Mouse (Mus musculus) retina, embryonic 14.5 days (tissue): ENCODE measurements around the gene Sipa1l1.

ENCODE experiments used
- DNase-seq: peaks from one replicate; pipeline ENCODE4 v3.0.0-alpha.2; 2015; ENCODE audit warnings: low spot score

Gene Sipa1l1

DNA sequence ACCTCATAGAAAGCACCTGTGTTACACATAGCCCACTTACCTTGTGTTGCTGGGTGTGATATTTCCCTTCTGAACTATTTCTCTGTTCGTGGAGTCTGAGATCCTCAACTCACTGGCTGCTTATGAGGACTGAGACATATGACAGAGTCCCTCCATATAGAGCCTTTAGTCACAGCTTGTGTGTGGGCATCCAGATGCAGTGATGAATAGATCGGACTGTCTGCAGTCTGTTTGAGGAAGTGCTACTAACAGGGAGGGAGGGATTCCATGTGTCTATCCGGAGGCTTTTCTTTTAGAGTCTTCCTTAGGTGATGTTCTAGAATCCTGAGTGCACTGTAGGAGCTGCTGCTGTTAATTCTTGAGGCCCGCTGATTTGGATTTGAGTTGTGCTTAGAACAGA is 165.4 kb downstream of the Sipa1l1 start:
- DNase-seq = no peak

DNA sequence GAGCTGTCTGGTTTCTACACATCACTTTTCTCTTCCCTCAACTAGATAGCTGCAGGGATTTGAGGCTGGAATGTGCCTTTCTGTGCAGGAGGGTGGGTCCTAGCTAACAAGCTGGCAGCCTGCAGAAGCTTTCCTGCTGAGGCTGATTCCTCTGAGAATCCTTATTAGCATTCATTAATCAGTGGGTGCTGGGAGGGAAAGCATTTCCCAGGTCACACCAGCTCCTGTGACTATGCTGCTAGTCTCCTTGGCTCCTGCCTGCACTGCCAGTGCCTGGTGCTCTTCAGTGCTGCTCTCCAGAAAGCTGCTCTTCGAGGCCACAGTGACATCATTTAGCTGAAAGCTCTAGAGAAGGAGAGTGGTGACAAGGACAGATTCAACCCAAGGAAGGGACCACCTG is 166.0 kb downstream of the Sipa1l1 start:
- DNase-seq = peak; percentile 75

DNA sequence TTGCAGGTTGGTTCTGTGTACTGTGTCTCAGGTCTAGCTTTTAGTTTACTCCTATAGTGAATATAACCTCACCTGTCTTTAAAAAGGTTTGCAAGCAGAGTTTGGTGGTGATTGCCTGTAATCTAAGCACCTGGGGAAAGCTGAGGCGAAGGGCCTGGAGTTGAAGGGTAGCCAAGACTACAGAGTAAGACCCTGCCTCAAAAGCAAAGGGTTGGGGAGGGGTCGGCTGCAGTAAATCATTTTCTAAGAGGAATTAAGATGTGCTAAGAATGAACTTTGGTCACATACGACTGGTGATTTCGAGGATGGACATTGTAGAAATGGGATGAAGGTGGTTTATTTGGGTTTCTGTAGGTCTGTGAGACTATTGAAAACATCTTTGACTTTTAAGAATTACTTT is 169.4 kb downstream of the Sipa1l1 start:
- DNase-seq = no peak

DNA sequence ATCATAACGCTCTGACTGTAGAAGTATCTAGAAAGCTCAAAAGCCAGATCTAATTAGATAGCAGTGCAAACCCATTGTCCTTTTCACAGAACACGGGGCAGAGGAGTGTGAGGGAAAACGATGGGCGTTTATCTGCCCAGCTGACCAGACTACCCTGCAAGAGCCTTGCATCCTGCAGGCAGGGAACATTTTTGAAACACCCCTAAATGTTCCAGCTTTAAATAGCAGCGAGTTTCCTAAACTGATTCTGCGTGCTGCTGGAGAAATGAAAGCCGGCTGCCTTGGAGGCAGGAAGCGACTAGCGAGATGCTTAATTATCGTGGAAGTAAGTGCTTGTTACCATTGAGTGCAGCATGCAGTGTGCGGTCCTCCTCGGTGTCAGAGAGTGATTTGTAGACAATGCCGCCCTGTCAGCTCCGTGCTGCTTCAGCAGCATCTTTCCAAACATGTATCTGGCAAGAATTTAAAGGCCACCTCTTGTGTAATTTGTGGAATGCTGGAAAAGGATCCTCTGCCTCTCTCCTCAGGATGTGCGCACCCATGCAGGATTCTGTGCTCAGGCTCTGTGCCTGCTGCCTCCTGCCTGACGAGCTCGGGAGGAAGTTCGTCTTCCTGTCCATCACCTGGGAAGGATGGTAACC is 170.2 kb downstream of the Sipa1l1 start:
- DNase-seq = peak; percentile 50

DNA sequence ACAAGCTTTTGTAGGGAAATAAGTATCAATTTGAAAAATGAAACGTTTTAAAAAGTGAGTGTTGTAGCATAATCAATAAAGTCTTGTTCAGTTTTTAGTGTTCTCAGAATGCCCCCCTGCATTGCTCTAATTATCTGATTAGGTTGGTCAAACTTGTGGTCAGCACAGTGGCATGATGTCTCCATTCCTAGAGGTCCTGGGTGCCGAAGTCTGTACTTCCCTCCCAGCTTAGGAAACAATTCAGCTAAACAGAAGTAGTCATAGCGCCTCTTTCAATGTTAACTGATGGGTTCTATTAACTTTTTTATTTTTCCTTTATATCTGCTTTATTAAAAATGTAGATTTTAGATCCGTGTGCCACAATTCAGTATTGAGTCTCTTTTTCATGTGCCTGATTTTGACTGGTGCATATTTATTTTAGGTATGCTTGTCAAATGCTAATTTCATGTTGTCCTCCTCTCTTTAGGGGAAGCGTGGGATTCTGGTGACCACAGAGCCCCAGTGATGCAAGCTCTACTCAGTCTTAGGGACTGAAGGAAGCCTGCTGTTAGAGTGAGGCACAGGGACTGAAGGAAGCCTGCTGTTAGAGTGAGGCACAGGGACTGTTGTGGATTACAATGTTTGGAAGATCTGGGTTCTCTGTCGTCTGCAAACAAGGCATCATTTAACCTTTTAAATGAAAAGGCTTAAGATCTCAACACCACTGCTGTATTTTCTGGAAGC is 171.2 kb downstream of the Sipa1l1 start:
- DNase-seq = no peak

DNA sequence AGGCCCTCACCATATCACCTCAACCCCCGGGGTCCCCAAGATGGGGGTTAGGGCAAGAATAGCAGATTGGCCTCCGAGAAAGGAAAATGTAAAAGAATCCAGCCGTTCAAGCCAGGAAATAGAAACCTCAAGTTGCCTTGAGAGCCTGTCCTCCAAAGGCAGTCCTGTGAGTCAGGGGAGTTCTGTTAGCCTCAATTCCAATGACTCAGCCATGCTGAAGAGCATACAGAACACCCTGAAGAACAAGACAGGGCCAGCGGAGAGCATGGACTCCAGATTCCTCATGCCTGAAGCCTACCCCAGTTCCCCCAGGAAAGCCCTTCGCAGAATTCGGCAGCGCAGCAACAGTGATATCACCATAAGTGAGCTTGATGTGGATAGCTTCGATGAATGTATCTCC is 172.1 kb downstream of the Sipa1l1 start:
- DNase-seq = no peak

GRCm38 (mm10) chr12:82341696-82342095 is 172.6 kb downstream of the Sipa1l1 start:
- no peak for DNase-seq

GRCm38 (mm10) chr12:82350082-82350481 is 181.0 kb downstream of the Sipa1l1 start:
- DNase-seq = no peak

GRCm38 (mm10) chr12:82350891-82351290 is 181.8 kb downstream of the Sipa1l1 start:
- DNase-seq = no peak

DNA sequence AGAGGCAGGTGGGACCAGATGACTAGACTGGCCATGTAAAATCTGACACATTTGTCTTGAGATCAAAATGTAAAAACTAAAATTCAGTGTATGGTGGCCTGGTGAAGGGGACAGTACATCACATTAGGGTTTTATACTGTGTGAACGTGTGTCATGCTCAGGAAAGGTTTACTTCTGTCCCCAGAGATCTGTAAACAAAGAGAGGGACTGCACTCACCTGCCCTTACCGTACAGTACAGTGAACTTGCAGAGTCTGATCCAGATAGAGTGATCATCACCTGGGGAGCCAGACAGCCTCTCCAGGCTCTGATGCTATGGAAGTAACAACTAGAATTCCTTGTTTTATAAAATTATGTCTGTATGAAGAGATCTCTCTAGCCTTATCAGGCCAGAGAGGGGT is 184.5 kb downstream of the Sipa1l1 start:
- DNase-seq = no peak

GRCm38 (mm10) chr12:82355419-82356149 is 186.5 kb downstream of the Sipa1l1 start:
- no peak for DNase-seq

DNA sequence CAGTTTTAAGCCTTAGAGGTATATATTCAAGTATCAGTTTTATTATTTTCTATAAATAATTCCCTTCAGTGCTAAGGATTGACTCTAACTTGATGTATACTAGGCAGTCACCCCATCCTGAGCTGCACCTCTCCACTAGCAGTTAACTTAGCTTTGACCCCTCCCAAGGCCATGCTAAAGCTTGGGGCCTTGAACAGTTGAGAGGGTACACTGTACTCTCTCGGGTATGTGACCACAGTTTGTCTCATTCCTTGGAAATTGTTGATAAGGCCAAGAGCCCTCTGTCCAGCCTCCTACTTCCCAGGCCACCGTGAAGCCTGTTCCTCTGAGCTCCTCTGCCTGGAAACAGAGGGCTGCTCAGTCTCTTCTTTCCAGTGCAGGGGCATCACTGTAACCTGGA is 187.4 kb downstream of the Sipa1l1 start:
- no peak for DNase-seq

DNA sequence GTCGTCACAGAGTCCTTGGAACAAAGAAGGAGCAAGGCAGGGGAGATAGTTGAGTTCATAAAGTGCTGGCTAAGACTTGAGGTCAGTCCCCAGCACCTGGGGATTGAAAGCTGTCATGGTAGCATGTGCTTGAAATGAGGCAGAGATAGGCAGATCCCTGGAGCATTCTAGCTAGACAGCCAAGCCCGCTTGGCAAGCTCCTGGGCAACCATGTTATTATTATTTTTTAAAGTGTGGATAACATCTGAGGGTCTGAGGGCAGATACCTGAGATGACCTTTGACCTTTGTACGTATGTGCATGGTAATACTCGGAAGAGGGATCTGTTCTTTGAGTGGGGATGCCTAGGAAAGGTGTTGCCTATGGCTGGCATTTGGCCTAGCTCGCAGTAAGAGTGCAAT is 188.3 kb downstream of the Sipa1l1 start:
- no peak for DNase-seq

DNA sequence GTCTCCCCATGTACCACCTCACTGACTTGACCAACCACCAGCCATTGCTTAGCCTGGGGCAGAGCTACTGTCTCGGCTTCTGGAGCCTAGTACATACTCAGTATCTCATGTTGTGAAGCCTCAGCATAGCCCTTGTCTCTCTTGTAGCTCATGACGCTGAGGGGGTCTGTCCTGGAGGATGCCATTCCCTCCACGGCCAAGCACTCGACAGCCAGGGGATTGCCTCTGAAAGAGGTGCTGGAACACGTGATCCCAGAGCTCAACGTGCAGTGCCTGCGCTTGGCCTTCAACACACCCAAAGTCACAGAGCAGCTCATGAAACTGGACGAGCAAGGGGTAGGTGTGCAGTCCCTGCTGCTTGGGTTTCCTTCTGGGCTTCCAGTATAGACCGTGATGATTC is 193.7 kb downstream of the Sipa1l1 start:
- DNase-seq = no peak

DNA sequence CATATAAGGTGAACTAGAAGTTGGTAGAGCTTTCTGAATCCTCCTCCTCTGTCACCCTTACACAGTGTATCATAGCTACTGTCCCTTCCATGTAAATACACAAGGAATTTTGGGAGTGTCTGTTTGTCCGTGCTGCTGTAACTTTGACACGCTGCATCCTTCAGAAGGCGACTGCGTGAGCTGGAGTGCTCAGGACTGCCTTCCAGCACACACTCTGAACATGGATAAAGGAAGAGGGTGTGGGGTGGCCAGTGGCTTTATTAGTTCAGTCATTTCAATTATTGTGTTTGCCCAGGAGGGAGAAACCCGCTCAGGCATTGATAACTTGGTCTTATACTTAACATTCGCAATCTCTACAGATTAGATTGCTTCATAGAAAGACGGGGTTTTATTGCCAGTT is 195.1 kb downstream of the Sipa1l1 start:
- no peak for DNase-seq

DNA sequence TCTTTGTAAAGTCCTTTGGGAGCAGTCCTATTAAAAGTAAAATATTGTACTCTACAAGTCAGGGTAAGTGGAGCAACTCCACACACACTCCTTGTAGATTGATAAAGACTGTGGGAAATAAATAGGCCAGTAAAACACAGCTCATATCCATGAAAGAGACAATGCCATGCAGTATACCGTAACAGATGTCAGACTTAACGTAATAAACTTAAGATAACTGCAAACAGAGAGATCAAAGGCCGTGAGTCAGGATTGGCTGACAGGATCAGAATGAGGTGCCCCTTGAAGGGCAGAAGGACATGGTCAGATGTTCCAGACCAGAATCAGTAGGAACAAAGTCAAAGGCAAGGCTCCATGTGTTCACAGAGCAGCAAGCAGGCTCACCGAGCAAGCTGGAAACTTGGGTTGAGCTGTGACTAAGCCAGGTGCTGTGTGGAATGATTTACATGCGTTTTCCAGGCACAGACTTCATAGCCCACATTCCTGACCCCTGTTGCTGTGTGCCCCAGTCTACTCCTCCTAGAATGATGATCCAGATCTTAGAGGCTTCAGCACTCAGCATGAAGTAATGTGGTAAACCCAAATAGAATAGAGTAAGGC is 196.3 kb downstream of the Sipa1l1 start:
- DNase-seq = no peak

DNA sequence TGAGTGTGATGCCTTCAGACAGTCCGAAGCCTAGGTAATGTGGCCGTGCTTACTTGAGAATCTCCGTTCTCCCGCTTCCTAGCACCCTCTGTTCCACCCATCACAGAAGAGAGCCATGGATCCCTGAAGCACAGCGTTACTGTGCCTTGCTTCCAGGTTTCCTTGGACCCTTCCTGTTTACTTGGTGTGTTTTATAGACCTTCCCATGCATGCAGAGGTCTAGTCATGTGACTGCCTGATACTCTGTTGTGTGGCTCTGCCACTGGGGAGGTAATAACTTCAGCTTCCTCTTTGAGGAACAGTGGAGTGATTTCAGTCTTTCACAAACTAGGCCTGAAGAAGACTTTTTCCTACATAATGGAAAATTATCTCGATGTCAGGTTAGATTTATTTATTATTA is 197.6 kb downstream of the Sipa1l1 start:
- DNase-seq = no peak

DNA sequence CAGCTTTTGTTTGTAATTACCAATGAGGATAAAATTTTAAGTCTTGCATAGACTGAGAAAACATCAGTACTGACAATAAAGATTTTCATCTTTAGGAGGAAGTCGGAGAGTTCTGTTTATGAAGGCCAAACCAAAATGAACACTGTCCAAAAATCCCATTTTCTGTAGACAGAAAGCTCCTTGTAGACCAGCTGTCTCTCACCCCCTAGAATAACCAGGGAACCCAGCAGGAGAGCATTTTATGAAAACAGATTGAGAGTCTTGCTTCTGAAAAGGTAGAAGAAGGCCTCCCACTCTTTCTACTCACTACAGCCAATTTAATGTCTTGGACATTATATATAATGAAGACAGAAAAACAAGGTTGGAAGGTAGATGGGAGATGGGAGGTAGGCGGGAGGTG is 198.2 kb downstream of the Sipa1l1 start:
- DNase-seq = no peak

DNA sequence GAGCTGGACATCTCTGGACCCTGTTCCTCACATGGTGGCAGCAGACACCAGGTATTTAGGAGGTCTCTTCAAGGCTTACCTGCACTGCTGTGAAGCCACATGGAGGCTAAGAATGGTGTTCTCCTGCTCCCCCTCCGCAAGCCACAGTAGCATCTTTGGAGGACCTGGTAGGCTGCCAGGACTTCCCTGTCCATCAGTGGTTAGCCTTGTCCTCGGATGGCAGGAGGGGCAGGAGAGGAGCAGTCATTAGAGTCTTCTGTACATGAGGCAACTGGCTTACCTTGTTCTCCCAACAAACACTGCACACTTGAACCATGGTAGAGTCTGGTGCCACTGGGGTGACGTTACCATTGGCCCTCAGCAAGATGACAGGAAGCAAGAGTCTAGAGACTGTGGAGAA is 198.9 kb downstream of the Sipa1l1 start:
- DNase-seq = no peak

DNA sequence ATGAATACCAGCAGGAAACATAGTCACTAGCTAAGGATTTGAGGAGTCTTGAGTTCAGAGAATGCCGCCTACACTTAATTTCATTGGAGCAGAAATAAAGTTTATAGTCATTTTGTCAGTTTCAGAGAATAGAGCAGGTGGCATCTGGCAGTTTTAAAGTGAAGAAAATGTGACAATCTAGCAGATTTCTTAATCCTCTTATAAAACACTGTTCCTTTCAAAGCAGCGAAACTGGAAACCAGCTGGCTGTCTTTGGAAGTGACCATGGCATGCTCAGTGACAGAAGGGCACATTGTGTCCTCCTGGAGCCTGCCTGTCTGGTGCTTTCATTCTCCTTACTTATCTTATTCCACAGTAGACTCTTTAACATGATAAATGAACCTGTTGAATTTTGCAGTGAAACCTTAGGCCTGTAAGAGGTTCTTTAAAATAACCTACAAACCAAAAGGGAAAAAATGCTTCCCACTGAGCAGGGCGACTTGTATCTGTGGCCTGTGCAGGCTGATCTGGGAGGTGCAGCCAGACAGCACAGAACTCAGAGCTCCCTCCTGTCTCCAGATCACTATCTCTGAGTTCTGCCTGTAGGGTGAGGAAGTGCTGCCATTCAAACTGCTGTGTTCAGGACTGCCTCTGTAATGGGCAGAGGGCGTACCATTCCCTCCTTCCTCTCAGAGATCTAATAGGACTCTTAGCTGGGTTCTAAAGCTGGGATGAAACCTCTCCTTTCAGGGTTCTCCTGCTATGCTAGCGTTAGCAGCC is 200.5 kb downstream of the Sipa1l1 start:
- no peak for DNase-seq

GRCm38 (mm10) chr12:82371266-82371665 is 202.1 kb downstream of the Sipa1l1 start:
- no peak for DNase-seq

GRCm38 (mm10) chr12:82374020-82374419 is 204.9 kb downstream of the Sipa1l1 start:
- no peak for DNase-seq
